Mouse (Mus musculus): ENCODE data around the gene Otoa.

Gene Otoa

GRCm38 (mm10) chr7:121081816-121082215, 366 bp downstream of the Otoa start:
- DNase-seq (ENCODE audit: low read depth, low spot score), result no peak

GRCm38 (mm10) chr7:121082949-121083513, 1.6 kb downstream of the Otoa start:
- no peak for DNase-seq (ENCODE audit: low read depth, low spot score)

GRCm38 (mm10) chr7:121084840-121085453, 3.5 kb downstream of the Otoa start:
- no peak for DNase-seq (ENCODE audit: low read depth, low spot score)

- DNase-seq (ENCODE audit: low read depth, low spot score), result no peak
These were observed 4.0 kb downstream of the Otoa start for GRCm38 (mm10) chr7:121085500-121085899.

GRCm38 (mm10) chr7:121088745-121089144, 7.3 kb downstream of the Otoa start:
- DNase-seq (ENCODE audit: low read depth, low spot score), result no peak

- no peak for DNase-seq (ENCODE audit: low read depth, low spot score)
These were observed 9.3 kb downstream of the Otoa start for GRCm38 (mm10) chr7:121090748-121091147.

- DNase-seq (ENCODE audit: low read depth, low spot score), result no peak
These were observed 11.6 kb downstream of the Otoa start for GRCm38 (mm10) chr7:121093026-121093425.

- no peak for DNase-seq (ENCODE audit: low read depth, low spot score)
These were observed 17.4 kb downstream of the Otoa start for GRCm38 (mm10) chr7:121098614-121099389.

- no peak for DNase-seq (ENCODE audit: low read depth, low spot score)
These were observed 26.4 kb downstream of the Otoa start for GRCm38 (mm10) chr7:121107851-121108250.

GRCm38 (mm10) chr7:121111321-121111720, 29.9 kb downstream of the Otoa start:
- no peak for DNase-seq (ENCODE audit: low read depth, low spot score)

GRCm38 (mm10) chr7:121111762-121112161, 30.3 kb downstream of the Otoa start:
- DNase-seq (ENCODE audit: low read depth, low spot score), result no peak

GRCm38 (mm10) chr7:121120143-121120818, 38.8 kb downstream of the Otoa start:
- DNase-seq (ENCODE audit: low read depth, low spot score), result peak; percentile 45

GRCm38 (mm10) chr7:121130837-121131236, 49.4 kb downstream of the Otoa start:
- no peak for DNase-seq (ENCODE audit: low read depth, low spot score)

GRCm38 (mm10) chr7:121141274-121141673, 59.8 kb downstream of the Otoa start:
- no peak for DNase-seq (ENCODE audit: low read depth, low spot score)

GRCm38 (mm10) chr7:121150662-121151061, 69.2 kb downstream of the Otoa start:
- DNase-seq (ENCODE audit: low read depth, low spot score), result no peak

GRCm38 (mm10) chr7:121152186-121152585, 70.7 kb downstream of the Otoa start:
- DNase-seq (ENCODE audit: low read depth, low spot score), result no peak

- DNase-seq (ENCODE audit: low read depth, low spot score), result no peak
These were observed 84.2 kb downstream of the Otoa start for GRCm38 (mm10) chr7:121165616-121166015.

- DNase-seq (ENCODE audit: low read depth, low spot score), result no peak
These were observed 90.4 kb downstream of the Otoa start for GRCm38 (mm10) chr7:121171888-121172287.

GRCm38 (mm10) chr7:121187201-121187786, 105.8 kb downstream of the Otoa start:
- DNase-seq (ENCODE audit: low read depth, low spot score), result no peak

GRCm38 (mm10) chr7:121188976-121189375, 107.5 kb downstream of the Otoa start:
- DNase-seq (ENCODE audit: low read depth, low spot score), result no peak

GRCm38 (mm10) chr7:121198933-121199332, 117.5 kb downstream of the Otoa start:
- no peak for DNase-seq (ENCODE audit: low read depth, low spot score)

GRCm38 (mm10) chr7:121211804-121212203, 130.4 kb downstream of the Otoa start:
- no peak for DNase-seq (ENCODE audit: low read depth, low spot score)
